Mouse (Mus musculus) CH12.LX (cell line): ENCODE measurements at regions not wholly inside any gene's neighbourhood (a gene's known extent, or its start where the extent isn't known, plus 50 kb on each side); places are given as distances from the start of the nearest gene placed in this dataset.

Source experiments
- DNase-seq: peaks from one replicate; pipeline ENCODE4 v3.0.0-alpha.2; 2013; ENCODE audit errors: extremely low read depth
- H3K27ac ChIP-seq: 2 replicates; pipeline ENCODE4 v1.5.1; 2012; ENCODE audit warnings: low read depth, mild to moderate bottlenecking, control low read depth, moderate library complexity; ENCODE audit not compliant: insufficient read depth
- H3K27me3 ChIP-seq: replicated peaks from 2 replicates; pipeline ENCODE3; 2012; ENCODE audit warnings: inconsistent platforms
- H3K36me3 ChIP-seq, 2 experiments: replicated peaks in 1 of 2; 2 replicates each; pipeline versions ENCODE3 to v1.6.1; 2012; ENCODE audit warnings: inconsistent platforms in 1 of 2, low read length in 1 of 2, mild to moderate bottlenecking in 1 of 2, mixed read lengths in 1 of 2, moderate library complexity in 1 of 2; ENCODE audit not compliant: control insufficient read depth in 1 of 2, insufficient read depth in 1 of 2
- H3K4me1 ChIP-seq, 2 experiments: 2 replicates each; pipeline ENCODE4 v1.6.1; 2012; ENCODE audit warnings: inconsistent platforms in 1 of 2, moderate library complexity in 1 of 2; ENCODE audit not compliant: insufficient read depth in 2 of 2, control insufficient read depth in 1 of 2
- H3K4me2 ChIP-seq: 2 replicates; pipeline ENCODE4 v1.6.1; 2012; ENCODE audit warnings: low read depth, mild to moderate bottlenecking, control low read depth; ENCODE audit not compliant: poor library complexity, insufficient read depth, severe bottlenecking
- H3K4me3 ChIP-seq, 3 experiments: fragments of 150-350 bp in 1 of 3; sonication (generic) in 1 of 3; replicated peaks in 1 of 3; 2 replicates each; pipeline versions ENCODE3 to v1.5.1; 2011 to 2012; ENCODE audit warnings: low read depth in 2 of 3, low read length in 2 of 3, mild to moderate bottlenecking in 2 of 3, moderate library complexity in 2 of 3, control low read depth in 1 of 3, improper control_type of control experiment in 1 of 3, inconsistent platforms in 1 of 3, mixed read lengths in 1 of 3; ENCODE audit not compliant: poor library complexity in 1 of 3
- H3K79me2 ChIP-seq: replicated peaks from 2 replicates; pipeline ENCODE4 v1.6.1; 2012; ENCODE audit warnings: mild to moderate bottlenecking, moderate library complexity; ENCODE audit not compliant: control insufficient read depth, poor library complexity, insufficient read depth, severe bottlenecking; ENCODE audit errors: extremely low read depth
- H3K9ac ChIP-seq: 2 replicates; pipeline ENCODE4 v1.6.1; 2012; ENCODE audit warnings: low read depth, mild to moderate bottlenecking, control low read depth, moderate library complexity; ENCODE audit not compliant: insufficient read depth
- H3K9me3 ChIP-seq: replicated peaks from 2 replicates; pipeline ENCODE3; 2012; ENCODE audit warnings: low read length, inconsistent platforms, mixed read lengths
- BHLHE40 ChIP-seq: IDR thresholded peaks from 2 replicates; pipeline ENCODE4 v1.6.1; 2011; ENCODE audit warnings: mild to moderate bottlenecking, low read depth, low read length, improper control_type of control experiment
- CHD2 ChIP-seq: IDR thresholded peaks from 2 replicates; pipeline ENCODE4 v1.6.1; 2011; ENCODE audit warnings: low read length, improper control_type of control experiment
- CTCF ChIP-seq, 2 experiments: IDR thresholded peaks in 1 of 2; conservative IDR thresholded peaks in 1 of 2; 2 replicates each; pipeline ENCODE4 v1.5.1; 2011 to 2012; ENCODE audit warnings: low read depth in 2 of 2, low read length in 2 of 2, improper control_type of control experiment in 1 of 2, inconsistent platforms in 1 of 2, mild to moderate bottlenecking in 1 of 2, moderate library complexity in 1 of 2
- ELF1 ChIP-seq: IDR thresholded peaks from 2 replicates; pipeline ENCODE4 v1.6.1; 2014; ENCODE audit warnings: low read depth, mild to moderate bottlenecking, inconsistent platforms, low read length, improper control_type of control experiment
- GABPA ChIP-seq: IDR thresholded peaks from 2 replicates; pipeline ENCODE4 v1.6.1; 2012; ENCODE audit warnings: low read depth, low read length, improper control_type of control experiment, inconsistent platforms; ENCODE audit not compliant: insufficient replicate concordance
- IRF4 ChIP-seq: IDR thresholded peaks from 2 replicates; pipeline ENCODE4 v1.6.1; 2014; ENCODE audit warnings: low read depth, mild to moderate bottlenecking, inconsistent platforms, low read length, improper control_type of control experiment
- JUND ChIP-seq: conservative IDR thresholded peaks from 2 replicates; pipeline ENCODE4 v1.6.1; 2011; ENCODE audit warnings: low read depth, low read length, improper control_type of control experiment
- MAX ChIP-seq: IDR thresholded peaks from 2 replicates; pipeline ENCODE4 v1.6.1; 2011; ENCODE audit warnings: low read length, improper control_type of control experiment
- MAZ ChIP-seq: IDR thresholded peaks from 2 replicates; pipeline ENCODE4 v1.6.1; 2012; ENCODE audit warnings: low read depth, mild to moderate bottlenecking, inconsistent platforms, low read length, improper control_type of control experiment, moderate library complexity
- PAX5 ChIP-seq: IDR thresholded peaks from 2 replicates; pipeline ENCODE4 v1.6.1; 2012; ENCODE audit warnings: low read length, inconsistent platforms, mixed read lengths
- POLR2A ChIP-seq: IDR thresholded peaks from 2 replicates; pipeline ENCODE4 v1.6.1; 2011; ENCODE audit warnings: low read depth, mild to moderate bottlenecking, improper control_type of control experiment, low read length
- POLR2AphosphoS2 ChIP-seq: IDR thresholded peaks from 2 replicates; pipeline ENCODE4 v1.6.1; 2011; ENCODE audit warnings: low read depth, low read length, improper control_type of control experiment
- RAD21 ChIP-seq: IDR thresholded peaks from 2 replicates; pipeline ENCODE4 v1.6.1; 2011; ENCODE audit warnings: low read depth, mild to moderate bottlenecking, low read length, improper control_type of control experiment, moderate library complexity
- TCF12 ChIP-seq: IDR thresholded peaks from 2 replicates; pipeline ENCODE4 v1.6.1; 2014; ENCODE audit warnings: low read depth, mild to moderate bottlenecking, inconsistent platforms, low read length, improper control_type of control experiment
- USF2 ChIP-seq: conservative IDR thresholded peaks from 2 replicates; pipeline ENCODE4 v1.6.1; 2011; ENCODE audit warnings: low read depth, low read length, improper control_type of control experiment
- ZKSCAN1 ChIP-seq: IDR thresholded peaks from 2 replicates; pipeline ENCODE4 v1.6.1; 2012; ENCODE audit warnings: low read depth, inconsistent platforms, low read length, improper control_type of control experiment, borderline replicate concordance
- ZMIZ1 ChIP-seq: IDR thresholded peaks from 2 replicates; pipeline ENCODE4 v1.6.1; 2012; ENCODE audit warnings: low read depth, mild to moderate bottlenecking, inconsistent platforms, low read length, improper control_type of control experiment
- dilution Hi-C: fragments of 300-500 bp; cut with MboI; formaldehyde crosslinking; loops from 2 replicates; pipeline ENCODE4 v1.14.3; 2020; ENCODE audit warnings: low sequenced_read_pairs; ENCODE audit not compliant: extremely low pct_unique_long_range_greater_than_20kb, extremely low pct_ligation_motif_present
- in situ Hi-C: fragments of 300-500 bp; cut with MboI; formaldehyde crosslinking; loops from 3 replicates; pipeline ENCODE4 v1.14.3; 2019; ENCODE audit warnings: low sequenced_read_pairs, low pct_ligation_motif_present, low pct_unique_long_range_greater_than_20kb, mixed read lengths

DNA sequence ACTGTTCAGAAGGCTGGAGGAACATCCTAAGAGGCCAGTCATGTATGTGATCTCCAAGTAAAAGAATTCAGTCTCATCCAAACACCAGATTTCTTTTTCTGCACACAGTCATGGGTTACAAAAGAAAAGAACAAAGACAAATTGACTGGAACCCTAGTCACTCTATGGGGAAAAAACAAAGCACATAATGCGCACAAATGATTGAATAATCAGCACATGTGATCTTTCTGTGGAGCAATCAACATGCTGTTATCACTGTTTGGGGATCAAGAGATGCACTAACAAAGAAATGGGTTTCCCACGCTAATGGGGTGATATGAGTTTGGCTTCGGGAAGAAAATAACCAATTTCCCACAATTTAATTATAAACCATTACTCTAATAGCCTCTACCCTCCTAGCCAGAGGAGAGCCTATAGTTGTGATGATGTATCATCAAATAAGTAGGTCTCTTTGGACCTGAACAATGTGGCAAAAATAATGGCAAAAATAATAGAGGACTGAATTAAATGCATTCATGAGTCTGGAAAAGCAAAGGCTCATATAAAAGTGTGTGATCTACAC is 96.2 kb upstream of the Irak1bp1 start:
- dilution Hi-C loops (no loop called here), in situ Hi-C loops (no loop called here)
- no peak for TF ChIP-seq TCF12
- no peak for TF ChIP-seq CTCF (conservative IDR thresholded peaks at IDR 0.05 in 1 of 2, IDR thresholded peaks at IDR 0.05 in 1 of 2; ENCODE audit: low read depth in 2 of 2, low read length in 2 of 2)
- no peak for TF ChIP-seq CHD2
- no peak for TF ChIP-seq MAZ
- TF ChIP-seq RAD21 = no peak
- no peak for TF ChIP-seq BHLHE40
- no peak for TF ChIP-seq MAX
- no peak for TF ChIP-seq GABPA
- TF ChIP-seq POLR2A = no peak
- no peak for TF ChIP-seq ZMIZ1
- no peak for TF ChIP-seq ZKSCAN1
- no peak for TF ChIP-seq JUND
- no peak for TF ChIP-seq ELF1
- no peak for TF ChIP-seq POLR2AphosphoS2
- no peak for TF ChIP-seq PAX5

GRCm38 (mm10) chr9:82734959-82735358 is 94.4 kb upstream of the Irak1bp1 start:
- TF ChIP-seq ELF1 (no peak), MAX (no peak), IRF4 (no peak), POLR2AphosphoS2 (no peak), USF2 (no peak)
- Histone ChIP-seq H3K4me1 (no peaks in the 10 kb centered on the region), H3K4me3 (no peak overlapping the region), H3K9me3 (peaks cover 4% of the 10 kb centered on the region), H3K27ac (no peak overlapping the region), H3K4me2 (no peak overlapping the region), H3K27me3 (no peaks in the 10 kb centered on the region), H3K36me3 (no peaks in the 10 kb centered on the region), H3K79me2 (no peaks in the 10 kb centered on the region), H3K9ac (no peak overlapping the region)
- in situ Hi-C loops = no loop called here
- dilution Hi-C loops = no loop called here
- DNase-seq = no peak

More for the DNA sequence above, 96.2 kb upstream of the Irak1bp1 start:
- Histone ChIP-seq H3K27me3 (no peaks in the 10 kb centered on the region), H3K4me2 (no peak overlapping the region), H3K27ac (no peak overlapping the region), H3K4me1 (no peaks in the 10 kb centered on the region), H3K9ac (no peak overlapping the region), H3K36me3 (no peaks in the 10 kb centered on the region), H3K9me3 (peaks cover 4% of the 10 kb centered on the region), H3K4me3 (no peak overlapping the region), H3K79me2 (no peaks in the 10 kb centered on the region)
- DNase-seq = no peak
